Mouse (Mus musculus): Measurements from ENCODE around the gene Usp48. TPM values are rescaled to one million over a fixed set of nuclear protein-coding genes. Genes with fewer than 3 reads are reported as not detected.
A peak's percentile ranks its signal among the peaks of the same experiment; 100 is the strongest.
"Not testable (repeated sequence)": the region's sequence is repeated elsewhere in the genome, so short reads cannot be mapped to it uniquely, and the experiment has no call there.

Gene Usp48
- polyA plus RNA-seq, 1 experiment from 2014 or later = 55.7 TPM

GRCm38 (mm10) chr4:137578181-137578845 lies 15.2 kb upstream of the Usp48 start:
- Histone ChIP-seq H3K9ac (ENCODE audit: low read depth, low read length) (peak overlapping the region; percentile 45), H3K36me3 (ENCODE audit: control insufficient read depth, insufficient read depth, low read length) (no peaks in the 10 kb centered on the region), H3K9me3 (ENCODE audit: control insufficient read depth, low read length) (no peaks in the 10 kb centered on the region), H3K4me2 (ENCODE audit: low read length) (peak overlapping the region; percentile 59), H3K27me3 (replicated peaks; ENCODE audit: control insufficient read depth, insufficient read depth, low read length) (peaks cover 3% of the 10 kb centered on the region; the same call in 1 of the 2 replicates), H3K4me1 (ENCODE audit: control insufficient read depth, insufficient read depth, low read depth, low read length) (peaks cover 6% of the 10 kb centered on the region; the same call in 1 of the 2 replicates), H3K4me3 (ENCODE audit: low read length) (peak overlapping the region; percentile 35), H3K27ac (ENCODE audit: low read depth, low read length) (no peak overlapping the region)
- WGBS = 3% methylated on average over 39 of the region's 39 CpGs
- 0 out of 2 replicates have a peak, but pooled peaks have one; percentile 40 for ATAC-seq

GRCm38 (mm10) chr4:137579789-137580188 lies 13.8 kb upstream of the Usp48 start:
- no peak overlapping the region for H3K4me2 ChIP-seq (ENCODE audit: low read length)
- ATAC-seq = no peak
- 74% methylated on average over 4 of the region's 4 CpGs for WGBS

DNA sequence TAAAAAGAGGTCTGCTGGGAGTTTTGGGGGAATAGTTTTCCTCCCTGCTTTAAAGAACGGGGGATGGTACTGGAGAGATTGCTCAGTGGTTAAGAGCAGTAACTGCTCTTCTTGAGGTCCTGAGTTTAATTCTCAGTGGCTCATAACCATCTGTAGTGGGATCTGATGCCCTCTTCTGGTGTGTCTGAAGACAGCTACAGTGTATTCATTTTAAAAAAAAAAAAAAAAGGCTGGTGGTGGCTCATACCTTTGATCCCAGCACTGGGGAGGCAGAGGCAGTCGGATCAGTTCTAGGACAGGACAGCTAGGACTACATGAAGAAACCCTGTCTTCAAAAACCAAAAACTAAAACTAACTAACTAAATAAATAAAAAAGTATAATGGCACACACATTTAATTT lies 13.3 kb upstream of the Usp48 start:
- ATAC-seq = no peak
- 84% methylated on average over 2 of the region's 2 CpGs for WGBS
- no peak overlapping the region for H3K27ac ChIP-seq (ENCODE audit: low read depth, low read length)
- no peak overlapping the region for H3K9ac ChIP-seq (ENCODE audit: low read depth, low read length)
- H3K27me3 ChIP-seq (replicated peaks; ENCODE audit: control insufficient read depth, insufficient read depth, low read length) = peaks cover 3% of the 10 kb centered on the region; the same call in 1 of the 2 replicates
- peaks cover 6% of the 10 kb centered on the region; the same call in 1 of the 2 replicates for H3K4me1 ChIP-seq (ENCODE audit: control insufficient read depth, insufficient read depth, low read depth, low read length)
- H3K9me3 ChIP-seq (ENCODE audit: control insufficient read depth, low read length) = no peaks in the 10 kb centered on the region
- H3K36me3 ChIP-seq (ENCODE audit: control insufficient read depth, insufficient read depth, low read length) = no peaks in the 10 kb centered on the region
- no peak overlapping the region for H3K4me2 ChIP-seq (ENCODE audit: low read length)
- H3K4me3 ChIP-seq (ENCODE audit: low read length) = no peak overlapping the region

More at GRCm38 (mm10) chr4:137579789-137580188, 13.8 kb upstream of the Usp48 start:
- peaks cover 6% of the 10 kb centered on the region; the same call in 1 of the 2 replicates for H3K4me1 ChIP-seq (ENCODE audit: control insufficient read depth, insufficient read depth, low read depth, low read length)
- H3K27me3 ChIP-seq (replicated peaks; ENCODE audit: control insufficient read depth, insufficient read depth, low read length) = peaks cover 3% of the 10 kb centered on the region; the same call in 1 of the 2 replicates
- H3K4me3 ChIP-seq (ENCODE audit: low read length) = no peak overlapping the region
- no peaks in the 10 kb centered on the region for H3K9me3 ChIP-seq (ENCODE audit: control insufficient read depth, low read length)
- H3K36me3 ChIP-seq (ENCODE audit: control insufficient read depth, insufficient read depth, low read length) = no peaks in the 10 kb centered on the region
- H3K9ac ChIP-seq (ENCODE audit: low read depth, low read length) = no peak overlapping the region
- no peak overlapping the region for H3K27ac ChIP-seq (ENCODE audit: low read depth, low read length)

DNA sequence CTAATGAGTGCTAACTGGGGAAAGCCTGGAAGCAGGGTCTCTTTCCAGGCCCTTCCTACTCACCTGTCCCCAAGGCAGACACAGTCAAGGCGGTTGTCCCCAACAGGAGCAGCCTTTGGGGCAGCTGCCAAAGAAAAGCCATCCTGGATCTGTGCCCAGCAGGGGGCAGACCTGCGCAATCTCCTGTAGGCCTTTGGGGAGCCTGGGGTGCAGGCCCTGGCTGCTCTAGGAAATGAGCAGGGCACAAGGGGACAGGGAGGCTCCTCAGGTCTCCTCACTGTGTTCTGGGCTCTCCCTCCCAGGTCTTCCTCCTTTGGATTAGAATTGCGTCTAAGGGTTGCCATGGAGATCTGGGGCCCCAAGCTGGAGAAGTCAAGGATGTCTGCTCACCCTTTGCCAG lies 11.7 kb upstream of the Usp48 start:
- H3K27ac ChIP-seq (ENCODE audit: low read depth, low read length) = no peak overlapping the region
- peaks cover 3% of the 10 kb centered on the region; the same call in 1 of the 2 replicates for H3K27me3 ChIP-seq (replicated peaks; ENCODE audit: control insufficient read depth, insufficient read depth, low read length)
- H3K9ac ChIP-seq (ENCODE audit: low read depth, low read length) = no peak overlapping the region
- peaks cover 6% of the 10 kb centered on the region; the same call in 1 of the 2 replicates for H3K4me1 ChIP-seq (ENCODE audit: control insufficient read depth, insufficient read depth, low read depth, low read length)
- WGBS = 21% methylated on average over 3 of the region's 3 CpGs
- ATAC-seq = no peak
- no peaks in the 10 kb centered on the region for H3K36me3 ChIP-seq (ENCODE audit: control insufficient read depth, insufficient read depth, low read length)
- no peaks in the 10 kb centered on the region for H3K9me3 ChIP-seq (ENCODE audit: control insufficient read depth, low read length)
- H3K4me3 ChIP-seq (ENCODE audit: low read length) = no peak overlapping the region
- no peak overlapping the region for H3K4me2 ChIP-seq (ENCODE audit: low read length)

- H3K4me1 ChIP-seq (ENCODE audit: control insufficient read depth, insufficient read depth, low read depth, low read length); H3K27ac ChIP-seq (ENCODE audit: low read depth, low read length); ATAC-seq; H3K4me3 ChIP-seq (ENCODE audit: low read length); H3K36me3 ChIP-seq (ENCODE audit: control insufficient read depth, insufficient read depth, low read length); H3K4me2 ChIP-seq (ENCODE audit: low read length); H3K9ac ChIP-seq (ENCODE audit: low read depth, low read length); H3K27me3 ChIP-seq (replicated peaks; ENCODE audit: control insufficient read depth, insufficient read depth, low read length); H3K9me3 ChIP-seq (ENCODE audit: control insufficient read depth, low read length): not testable (repeated sequence)
- WGBS = 81% methylated on average over 2 of the region's 3 CpGs
These were observed 4.5 kb upstream of the Usp48 start for GRCm38 (mm10) chr4:137589095-137589494.

GRCm38 (mm10) chr4:137589586-137589985 lies 4.0 kb upstream of the Usp48 start:
- no peak overlapping the region for H3K27ac ChIP-seq (ENCODE audit: low read depth, low read length)
- no peaks in the 10 kb centered on the region for H3K36me3 ChIP-seq (ENCODE audit: control insufficient read depth, insufficient read depth, low read length)
- 96% methylated on average over 3 of the region's 3 CpGs for WGBS
- no peak overlapping the region for H3K4me3 ChIP-seq (ENCODE audit: low read length)
- no peaks in the 10 kb centered on the region for H3K4me1 ChIP-seq (ENCODE audit: control insufficient read depth, insufficient read depth, low read depth, low read length)
- no peak overlapping the region for H3K9ac ChIP-seq (ENCODE audit: low read depth, low read length)
- ATAC-seq = no peak
- H3K9me3 ChIP-seq (ENCODE audit: control insufficient read depth, low read length) = no peaks in the 10 kb centered on the region
- H3K27me3 ChIP-seq (replicated peaks; ENCODE audit: control insufficient read depth, insufficient read depth, low read length) = no peaks in the 10 kb centered on the region
- H3K4me2 ChIP-seq (ENCODE audit: low read length) = no peak overlapping the region

DNA sequence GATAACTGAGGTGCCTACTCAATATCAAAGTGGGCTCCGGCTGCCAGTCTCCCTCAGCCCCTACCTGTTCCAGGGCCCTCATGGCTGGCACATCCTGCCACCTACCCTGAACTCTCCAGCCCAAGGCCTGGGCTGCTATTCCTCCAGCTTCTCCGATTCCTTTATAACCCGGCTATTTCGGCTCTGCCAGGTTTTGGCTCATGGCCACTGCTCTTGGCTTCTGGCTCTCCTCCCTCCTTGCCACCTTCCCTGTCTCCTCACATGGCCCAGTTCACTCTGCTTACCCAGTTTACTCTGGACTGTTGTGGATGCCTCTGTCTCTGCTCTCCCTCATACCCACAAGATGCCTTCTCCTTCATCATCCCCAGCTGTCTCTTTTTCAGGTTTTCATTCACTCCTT lies 2.6 kb upstream of the Usp48 start:
- no peaks in the 10 kb centered on the region for H3K27me3 ChIP-seq (replicated peaks; ENCODE audit: control insufficient read depth, insufficient read depth, low read length)
- H3K36me3 ChIP-seq (ENCODE audit: control insufficient read depth, insufficient read depth, low read length) = no peaks in the 10 kb centered on the region
- no peak overlapping the region for H3K27ac ChIP-seq (ENCODE audit: low read depth, low read length)
- no peak overlapping the region for H3K9ac ChIP-seq (ENCODE audit: low read depth, low read length)
- peaks cover 11% of the 10 kb centered on the region for H3K4me1 ChIP-seq (ENCODE audit: control insufficient read depth, insufficient read depth, low read depth, low read length)
- H3K4me3 ChIP-seq (ENCODE audit: low read length) = no peak overlapping the region
- ATAC-seq = no peak
- no peaks in the 10 kb centered on the region for H3K9me3 ChIP-seq (ENCODE audit: control insufficient read depth, low read length)
- 70% methylated on average over 4 of the region's 4 CpGs for WGBS
- no peak overlapping the region for H3K4me2 ChIP-seq (ENCODE audit: low read length)

DNA sequence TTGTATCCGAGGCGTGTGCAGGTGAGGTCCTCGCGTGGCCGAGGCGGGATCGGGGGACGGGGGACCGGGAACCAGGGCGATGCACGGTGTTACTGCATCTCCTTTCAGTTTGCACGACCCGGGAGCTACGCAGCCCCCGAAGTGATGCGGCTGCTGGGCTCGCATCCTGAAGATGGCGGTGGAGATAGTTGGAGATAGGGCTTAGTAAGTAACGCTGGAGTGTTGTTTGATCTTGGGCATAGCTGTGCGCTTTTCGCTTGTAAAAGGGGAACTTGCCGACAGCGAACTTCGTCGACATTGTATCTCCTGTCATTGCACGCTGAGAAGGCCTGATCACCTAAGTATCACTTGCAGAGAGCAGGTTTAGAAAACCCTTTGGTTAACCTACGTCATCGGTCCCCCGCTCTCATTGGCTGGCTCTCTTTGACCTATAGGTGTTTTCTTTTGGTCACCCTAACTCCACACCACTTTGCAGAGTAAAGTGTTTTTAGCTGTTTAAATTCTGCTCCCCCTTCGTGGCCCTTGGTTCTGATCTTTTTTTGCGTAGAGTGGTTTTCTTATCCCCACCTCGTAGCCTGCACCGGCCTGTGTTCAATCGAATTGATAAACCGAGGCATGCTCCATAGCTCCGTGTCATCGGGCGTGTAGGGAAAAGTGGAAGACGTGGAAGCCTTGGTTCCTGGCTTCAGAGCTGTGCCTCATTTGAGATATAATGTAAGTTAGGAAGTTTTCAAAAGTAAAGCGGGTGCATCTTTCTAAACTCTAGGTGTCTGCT lies 1.1 kb downstream of the Usp48 start:
- peak overlapping the region; percentile 86 for H3K4me3 ChIP-seq (ENCODE audit: low read length)
- H3K9ac ChIP-seq (ENCODE audit: low read depth, low read length) = peak overlapping the region; percentile 91
- no peak for ATAC-seq
- H3K4me2 ChIP-seq (ENCODE audit: low read length) = peak overlapping the region; percentile 64
- H3K27me3 ChIP-seq (replicated peaks; ENCODE audit: control insufficient read depth, insufficient read depth, low read length) = no peaks in the 10 kb centered on the region
- H3K4me1 ChIP-seq (ENCODE audit: control insufficient read depth, insufficient read depth, low read depth, low read length) = peaks cover 26% of the 10 kb centered on the region
- no peaks in the 10 kb centered on the region for H3K9me3 ChIP-seq (ENCODE audit: control insufficient read depth, low read length)
- peak overlapping the region; percentile 100 for H3K27ac ChIP-seq (ENCODE audit: low read depth, low read length)
- H3K36me3 ChIP-seq (ENCODE audit: control insufficient read depth, insufficient read depth, low read length) = no peaks in the 10 kb centered on the region
- 4% methylated on average over 40 of the region's 40 CpGs for WGBS

- H3K27ac ChIP-seq (ENCODE audit: low read depth, low read length) = no peak overlapping the region
- H3K36me3 ChIP-seq (ENCODE audit: control insufficient read depth, insufficient read depth, low read length) = no peaks in the 10 kb centered on the region
- peaks cover 26% of the 10 kb centered on the region for H3K4me1 ChIP-seq (ENCODE audit: control insufficient read depth, insufficient read depth, low read depth, low read length)
- ATAC-seq = no peak
- no peak overlapping the region for H3K4me2 ChIP-seq (ENCODE audit: low read length)
- WGBS = 99% methylated on average over 4 of the region's 4 CpGs
- no peaks in the 10 kb centered on the region for H3K27me3 ChIP-seq (replicated peaks; ENCODE audit: control insufficient read depth, insufficient read depth, low read length)
- no peak overlapping the region for H3K4me3 ChIP-seq (ENCODE audit: low read length)
- H3K9me3 ChIP-seq (ENCODE audit: control insufficient read depth, low read length) = no peaks in the 10 kb centered on the region
- no peak overlapping the region for H3K9ac ChIP-seq (ENCODE audit: low read depth, low read length)
These were observed 3.6 kb downstream of the Usp48 start for GRCm38 (mm10) chr4:137597098-137597630.

All from hindbrain, embryonic 16.5 days (tissue).